Mouse (Mus musculus): ENCODE results near the gene Garnl3.
"Not testable (repeated sequence)": the region's sequence is repeated elsewhere in the genome, so short reads cannot be mapped to it uniquely, and the experiment has no call there.

Garnl3 gene

GRCm38 (mm10) chr2:33025040-33025439 is 106.4 kb downstream of the Garnl3 start:
- no peak for DNase-seq (ENCODE audit: low spot score in 2 of 2)

DNA sequence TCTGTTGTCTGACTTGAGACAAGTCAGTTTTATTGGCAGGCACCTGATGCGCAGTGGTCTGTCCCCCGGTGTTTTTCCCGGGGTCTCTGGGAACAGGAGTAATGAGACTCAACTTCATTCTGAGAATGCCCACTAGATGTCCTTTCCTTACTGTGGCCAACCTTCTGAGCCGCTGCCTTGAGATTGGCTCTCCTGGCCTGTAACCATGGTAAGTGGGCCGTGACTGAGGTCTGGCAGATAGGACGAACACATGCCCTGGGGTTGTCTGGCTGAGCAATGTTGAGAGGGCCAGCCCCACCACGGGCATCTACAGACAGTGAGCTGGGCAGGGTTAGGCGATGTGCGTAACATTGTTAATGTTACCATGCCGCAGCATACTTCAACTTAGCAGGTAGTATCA is 106.9 kb downstream of the Garnl3 start:
- DNase-seq (ENCODE audit: low spot score in 2 of 2), result no peak

DNA sequence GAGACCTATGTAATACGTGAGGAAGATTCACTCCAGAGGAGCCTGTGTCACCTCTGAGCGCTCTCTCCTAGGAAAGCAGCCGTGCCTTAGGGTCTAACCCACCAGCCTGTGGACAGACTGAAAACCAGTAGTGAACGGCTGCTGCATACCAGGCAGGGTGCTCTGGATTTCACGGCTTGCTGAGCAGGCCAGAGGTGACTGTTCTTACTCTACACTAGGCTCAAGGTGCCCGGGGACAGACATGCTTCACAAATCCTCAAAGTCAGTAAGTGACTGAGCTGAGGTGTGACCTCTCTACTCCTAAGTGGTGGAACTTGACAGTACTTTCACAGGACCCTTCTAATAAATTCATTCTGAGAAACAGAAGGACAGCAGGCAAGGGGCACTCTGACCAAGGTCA is 108.6 kb downstream of the Garnl3 start:
- DNase-seq (ENCODE audit: low spot score in 2 of 2), result no peak

- DNase-seq (ENCODE audit: low spot score in 2 of 2), result no peak
Observed at GRCm38 (mm10) chr2:33018026-33018425, 113.4 kb downstream of the Garnl3 start.

GRCm38 (mm10) chr2:33017191-33017590 is 114.3 kb downstream of the Garnl3 start:
- no peak for DNase-seq (ENCODE audit: low spot score in 2 of 2)

GRCm38 (mm10) chr2:33014877-33015276 is 116.6 kb downstream of the Garnl3 start:
- DNase-seq (ENCODE audit: low spot score in 2 of 2), result no peak

- not testable (repeated sequence) for DNase-seq (ENCODE audit: low spot score in 2 of 2)
Observed at GRCm38 (mm10) chr2:33009055-33009454, 122.4 kb downstream of the Garnl3 start.

DNA sequence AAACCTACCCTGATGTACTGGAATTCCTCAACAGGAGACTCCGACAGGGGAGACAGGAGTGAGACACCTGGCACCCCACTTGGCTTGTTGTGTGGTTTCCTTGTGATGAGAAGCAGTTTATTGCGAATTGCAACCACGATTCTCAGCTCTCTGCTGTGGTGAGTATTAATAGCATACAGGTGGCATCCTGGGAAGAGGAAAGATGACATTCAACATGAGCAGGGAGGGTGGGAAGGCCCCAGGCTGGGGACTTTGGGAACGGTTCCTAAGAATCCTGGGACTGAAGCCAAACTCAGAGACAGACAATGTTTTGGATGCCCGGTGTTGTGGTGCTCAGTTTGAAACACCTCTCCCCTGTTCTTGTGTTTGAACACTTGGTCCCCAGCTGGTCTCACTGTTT is 126.4 kb downstream of the Garnl3 start:
- no peak for DNase-seq (ENCODE audit: low spot score in 2 of 2)

GRCm38 (mm10) chr2:33002144-33002543 is 129.3 kb downstream of the Garnl3 start:
- DNase-seq (ENCODE audit: low spot score in 2 of 2), result no peak

- DNase-seq (ENCODE audit: low spot score in 2 of 2), result no peak
Observed at GRCm38 (mm10) chr2:32999752-33000151, 131.7 kb downstream of the Garnl3 start.

GRCm38 (mm10) chr2:32997792-32998191 is 133.7 kb downstream of the Garnl3 start:
- no peak for DNase-seq (ENCODE audit: low spot score in 2 of 2)

- no peak for DNase-seq (ENCODE audit: low spot score in 2 of 2)
Observed at GRCm38 (mm10) chr2:32997081-32997480, 134.4 kb downstream of the Garnl3 start.

DNA sequence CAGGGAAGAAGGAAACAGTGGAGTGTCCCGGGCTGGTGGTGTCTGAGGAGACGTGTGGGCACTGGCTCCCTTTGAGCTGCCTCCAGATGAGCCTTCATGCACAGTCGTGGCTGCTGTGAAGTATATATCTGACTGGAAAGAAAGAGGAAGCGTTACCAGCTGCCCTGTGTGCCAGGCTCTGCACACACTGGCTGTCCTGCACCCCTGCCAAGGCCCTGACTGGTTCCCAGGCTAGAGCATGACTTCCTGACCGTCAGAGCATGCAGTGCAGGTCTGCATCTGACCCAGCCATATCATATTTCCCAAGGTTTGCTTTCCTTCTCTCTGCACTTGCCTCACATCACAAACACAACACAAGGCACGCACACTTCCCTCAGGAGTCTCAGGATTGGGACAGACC is 139.3 kb downstream of the Garnl3 start:
- no peak for DNase-seq (ENCODE audit: low spot score in 2 of 2)

GRCm38 (mm10) chr2:32990167-32990832 is 141.2 kb downstream of the Garnl3 start:
- no peak for DNase-seq (ENCODE audit: low spot score in 2 of 2)

- DNase-seq (ENCODE audit: low spot score in 2 of 2), result no peak
Observed at GRCm38 (mm10) chr2:32989376-32989775, 142.1 kb downstream of the Garnl3 start.

DNA sequence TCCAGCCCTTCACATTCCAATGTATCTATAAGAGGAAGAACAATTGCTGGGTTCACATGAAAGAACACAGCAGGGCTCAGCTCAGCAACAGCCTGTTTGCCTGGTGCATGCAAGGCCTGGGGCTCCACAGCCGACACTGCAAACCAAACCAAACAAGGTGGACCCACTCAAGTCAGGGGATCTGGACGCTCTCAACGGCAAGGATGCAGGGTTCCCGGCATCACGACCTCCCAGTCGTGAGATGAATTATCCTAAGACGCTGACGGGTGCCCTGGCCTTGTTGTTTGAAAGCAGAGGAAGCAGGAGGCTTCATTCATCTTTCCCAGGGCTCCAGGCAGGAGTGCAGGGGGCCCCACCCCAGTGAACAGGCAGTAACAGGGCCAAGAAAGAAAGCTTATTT is 145.6 kb downstream of the Garnl3 start:
- DNase-seq (ENCODE audit: low spot score in 2 of 2), result no peak

DNA sequence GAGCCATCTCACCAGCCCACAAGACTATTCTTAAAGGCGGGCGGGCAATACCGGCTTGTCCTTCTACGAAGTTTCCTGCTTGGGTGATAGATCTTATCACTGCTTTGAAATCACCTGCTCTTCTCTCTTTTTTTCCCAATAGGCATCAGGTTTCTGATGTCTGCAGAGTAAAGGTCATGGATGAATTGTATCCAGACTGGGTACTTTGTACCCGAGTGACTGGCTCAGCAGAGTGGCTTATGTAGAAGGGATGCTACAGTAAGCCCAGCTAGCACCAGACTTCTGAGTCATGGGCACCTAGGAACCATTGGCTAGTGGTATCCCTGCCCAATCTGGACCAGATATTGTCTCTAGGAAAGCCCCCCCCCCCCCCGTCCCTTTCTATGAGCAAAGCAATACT is 147.8 kb downstream of the Garnl3 start:
- DNase-seq (ENCODE audit: low spot score in 2 of 2), result no peak

DNA sequence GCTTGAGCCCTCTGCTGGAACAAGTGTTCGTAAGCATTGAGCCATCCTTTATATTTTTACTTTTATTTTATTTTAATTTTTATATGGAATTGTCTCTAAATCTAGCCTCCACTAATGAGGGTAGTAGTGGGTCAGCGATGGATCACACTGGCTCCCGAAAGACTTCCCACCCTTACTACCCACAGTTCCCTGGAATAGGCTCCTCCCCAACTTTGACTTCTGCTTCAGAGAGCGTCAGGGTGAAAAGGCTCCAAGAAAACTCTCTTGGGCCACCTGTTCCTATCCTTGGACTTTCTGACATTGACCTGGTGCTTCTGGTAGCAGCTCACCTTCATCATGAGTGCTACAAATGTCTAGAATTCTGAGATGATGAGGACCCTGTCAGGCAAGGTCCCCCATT is 148.8 kb downstream of the Garnl3 start:
- DNase-seq (ENCODE audit: low spot score in 2 of 2), result no peak

- DNase-seq (ENCODE audit: low spot score in 2 of 2), result peak; percentile 77 to 85
Observed at GRCm38 (mm10) chr2:32981725-32982271, 149.7 kb downstream of the Garnl3 start, which contains the start of gene Slc2a8. Gene Slc2a8, minus strand, starts transcription at chr2:32982083.

- DNase-seq (ENCODE audit: low spot score in 2 of 2), result no peak
Observed at GRCm38 (mm10) chr2:32981281-32981680, 150.2 kb downstream of the Garnl3 start.

GRCm38 (mm10) chr2:32979675-32980074 is 151.8 kb downstream of the Garnl3 start:
- no peak for DNase-seq (ENCODE audit: low spot score in 2 of 2)

GRCm38 (mm10) chr2:32978675-32979074 is 152.8 kb downstream of the Garnl3 start:
- no peak for DNase-seq (ENCODE audit: low spot score in 2 of 2)

DNA sequence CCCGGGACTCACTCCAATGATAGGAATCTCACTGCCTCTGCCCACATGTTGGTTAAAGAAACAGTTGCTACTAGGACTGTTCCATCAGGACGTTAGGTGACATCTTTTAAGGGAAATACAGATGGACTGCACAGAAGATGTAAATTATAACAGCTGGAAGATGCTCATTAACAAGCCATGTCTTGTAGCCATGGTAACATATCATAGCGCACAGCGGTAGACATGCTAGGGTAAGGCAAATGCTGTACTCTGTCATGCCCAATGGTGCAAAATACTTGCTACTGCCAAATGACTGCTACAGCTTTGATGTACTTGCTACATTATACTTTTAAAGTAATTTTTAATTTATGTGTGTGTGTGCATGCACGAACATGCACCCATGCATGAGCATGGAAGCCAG is 154.3 kb downstream of the Garnl3 start:
- no peak for DNase-seq (ENCODE audit: low spot score in 2 of 2)

GRCm38 (mm10) chr2:32974216-32974615 is 157.2 kb downstream of the Garnl3 start:
- DNase-seq (ENCODE audit: low spot score in 2 of 2), result no peak

Measured in frontal cortex, postnatal 25 days (tissue).